Mouse (Mus musculus) hindbrain, embryonic 15.5 days (tissue): ENCODE measurements at regions not wholly inside any gene's neighbourhood (a gene's known extent, or its start where the extent isn't known, plus 50 kb on each side); places are given as distances from the start of the nearest gene placed in this dataset.

Source experiments
- ATAC-seq: fragments of 200-750 bp; cut with Nextera tagmentation; 2 replicates; pipeline ENCODE4 v1.8.0; 2017; ENCODE audit warnings: low read depth, moderate number of reproducible peaks, moderate TSS enrichment; ENCODE audit not compliant: low FRiP score
- H3K27ac ChIP-seq: fragments of 300-500 bp; sonication (generic); replicated peaks from 2 replicates; pipeline ENCODE4 v1.5.1; 2015; ENCODE audit warnings: mild to moderate bottlenecking, inconsistent platforms
- H3K27me3 ChIP-seq: fragments of 300-500 bp; sonication (generic); 2 replicates; pipeline ENCODE4 v1.6.1; 2015; ENCODE audit warnings: control low read depth, inconsistent platforms
- H3K36me3 ChIP-seq: fragments of 300-500 bp; sonication (generic); 2 replicates; pipeline ENCODE4 v1.6.1; 2015; ENCODE audit warnings: control low read depth, inconsistent platforms
- H3K4me1 ChIP-seq: fragments of 300-500 bp; sonication (generic); replicated peaks from 2 replicates; pipeline ENCODE4 v1.6.1; 2015; ENCODE audit warnings: control low read depth, inconsistent platforms
- H3K4me2 ChIP-seq: fragments of 300-500 bp; sonication (generic); 2 replicates; pipeline ENCODE4 v1.6.1; 2015; ENCODE audit warnings: moderate library complexity, mild to moderate bottlenecking, inconsistent platforms
- H3K4me3 ChIP-seq: fragments of 300-500 bp; sonication (generic); 2 replicates; pipeline ENCODE4 v1.5.1; 2015; ENCODE audit warnings: mild to moderate bottlenecking, inconsistent platforms
- H3K9ac ChIP-seq: fragments of 300-500 bp; sonication (generic); 2 replicates; pipeline ENCODE4 v1.6.1; 2015; ENCODE audit warnings: inconsistent platforms
- H3K9me3 ChIP-seq: fragments of 300-500 bp; sonication (generic); 2 replicates; pipeline ENCODE4 v1.6.1; 2016; ENCODE audit warnings: control low read depth, inconsistent platforms
- WGBS: fragments of 180-500 bp; shearing (Covaris S2); methylation state at CpG from one replicate; pipeline ENCODE4 v1.1.7; 2015; 5-methylcytosine and 5-hydroxymethylcytosine counted together

- 64% methylated on average over 2 of the region's 2 CpGs for WGBS
- Histone ChIP-seq H3K9me3 (no peaks in the 10 kb centered on the region), H3K4me2 (no peak overlapping the region)
Measured at GRCm38 (mm10) chr13:71649031-71649430, 314.5 kb downstream of the Irx1 start.

GRCm38 (mm10) chr13:71631447-71631846 lies 332.1 kb downstream of the Irx1 start:
- H3K4me3 ChIP-seq, result no peak overlapping the region
- WGBS, result 67% methylated on average over 2 of the region's 2 CpGs
- H3K36me3 ChIP-seq, result no peaks in the 10 kb centered on the region
- H3K4me2 ChIP-seq, result no peak overlapping the region
- peaks cover 8% of the 10 kb centered on the region; the same call in 1 of the 2 replicates for H3K27me3 ChIP-seq
- no peak overlapping the region for H3K27ac ChIP-seq
- no peak overlapping the region for H3K9ac ChIP-seq
- no peak for ATAC-seq
- H3K4me1 ChIP-seq, result no peaks in the 10 kb centered on the region
- H3K9me3 ChIP-seq, result no peaks in the 10 kb centered on the region

More at GRCm38 (mm10) chr13:71649031-71649430, 314.5 kb downstream of the Irx1 start:
- H3K4me3 ChIP-seq, result no peak overlapping the region
- no peak for ATAC-seq
- peaks cover 8% of the 10 kb centered on the region for H3K4me1 ChIP-seq
- H3K27me3 ChIP-seq, result no peaks in the 10 kb centered on the region
- no peak overlapping the region for H3K9ac ChIP-seq
- no peak overlapping the region for H3K27ac ChIP-seq
- no peaks in the 10 kb centered on the region for H3K36me3 ChIP-seq

DNA sequence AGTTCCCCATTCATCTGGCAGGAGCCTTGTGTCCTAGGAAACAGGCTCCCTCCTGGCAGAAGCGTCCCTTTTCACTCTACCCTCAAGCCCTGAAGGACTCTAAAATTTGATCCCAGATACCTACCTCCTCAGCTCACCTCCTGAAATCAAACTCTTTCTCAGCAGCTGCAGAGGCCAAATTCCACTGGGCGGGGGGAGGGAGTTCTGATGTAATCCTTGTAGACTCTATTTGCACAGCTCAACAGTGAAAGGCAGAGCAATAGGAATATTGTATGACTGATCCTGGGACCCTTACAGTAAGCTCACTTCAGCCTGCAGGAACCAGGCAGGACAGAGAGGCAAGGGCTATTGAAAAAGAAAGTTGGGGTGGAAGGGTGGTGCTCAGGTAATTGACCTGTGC lies 346.3 kb downstream of the Irx1 start:
- Histone ChIP-seq H3K4me3 (no peak overlapping the region), H3K9ac (no peak overlapping the region), H3K9me3 (no peaks in the 10 kb centered on the region), H3K4me1 (no peaks in the 10 kb centered on the region), H3K4me2 (no peak overlapping the region), H3K36me3 (no peaks in the 10 kb centered on the region), H3K27me3 (0 out of 2 replicates have a peak, but pooled peaks cover 2% of the 10 kb centered on the region), H3K27ac (no peak overlapping the region)
- ATAC-seq, result no peak
- 38% methylated on average over 2 of the region's 2 CpGs for WGBS

DNA sequence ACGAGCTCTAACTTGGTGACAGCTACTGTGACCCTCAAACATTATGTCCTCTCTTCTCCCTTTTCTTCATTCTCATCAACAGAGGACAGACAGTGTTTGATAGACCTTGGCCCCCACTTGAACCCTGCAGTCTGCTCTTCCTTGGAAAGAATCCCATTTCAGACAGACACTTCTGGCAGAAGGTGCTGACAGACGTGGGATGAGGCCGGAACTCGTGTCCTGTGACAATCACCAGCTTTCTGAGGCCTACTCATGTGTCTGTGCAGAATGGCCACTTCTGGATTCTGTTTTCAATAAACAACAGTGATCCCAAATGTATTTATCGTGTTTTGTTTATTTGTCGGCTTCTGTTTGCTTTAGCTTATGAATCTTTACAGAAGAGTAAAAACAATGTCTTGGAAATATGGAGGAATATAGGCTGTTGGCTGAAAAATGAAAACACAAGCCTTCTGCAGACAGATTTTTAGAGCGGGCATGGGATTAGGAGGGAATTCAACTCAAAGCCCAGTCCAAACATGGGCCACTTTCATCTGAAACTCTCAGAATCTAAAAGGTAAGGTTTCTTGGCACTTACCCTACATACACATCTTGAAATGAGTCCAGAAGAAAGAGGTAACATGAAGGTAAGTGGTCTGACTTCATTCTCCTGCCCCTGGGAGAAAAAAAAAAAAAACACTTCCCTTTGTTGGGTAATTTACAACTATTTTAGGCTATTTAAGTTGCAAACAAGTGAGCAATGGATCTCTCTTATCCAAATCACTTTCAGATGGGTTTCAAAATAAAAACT lies 350.9 kb downstream of the Irx1 start:
- no peaks in the 10 kb centered on the region for H3K36me3 ChIP-seq
- H3K9ac ChIP-seq, result no peak overlapping the region
- 82% methylated on average over 7 of the region's 7 CpGs for WGBS
- 0 out of 2 replicates have a peak, but pooled peaks cover 2% of the 10 kb centered on the region for H3K27me3 ChIP-seq
- H3K9me3 ChIP-seq, result no peaks in the 10 kb centered on the region
- no peaks in the 10 kb centered on the region for H3K4me1 ChIP-seq
- no peak overlapping the region for H3K27ac ChIP-seq
- ATAC-seq, result no peak
- H3K4me3 ChIP-seq, result no peak overlapping the region
- no peak overlapping the region for H3K4me2 ChIP-seq

DNA sequence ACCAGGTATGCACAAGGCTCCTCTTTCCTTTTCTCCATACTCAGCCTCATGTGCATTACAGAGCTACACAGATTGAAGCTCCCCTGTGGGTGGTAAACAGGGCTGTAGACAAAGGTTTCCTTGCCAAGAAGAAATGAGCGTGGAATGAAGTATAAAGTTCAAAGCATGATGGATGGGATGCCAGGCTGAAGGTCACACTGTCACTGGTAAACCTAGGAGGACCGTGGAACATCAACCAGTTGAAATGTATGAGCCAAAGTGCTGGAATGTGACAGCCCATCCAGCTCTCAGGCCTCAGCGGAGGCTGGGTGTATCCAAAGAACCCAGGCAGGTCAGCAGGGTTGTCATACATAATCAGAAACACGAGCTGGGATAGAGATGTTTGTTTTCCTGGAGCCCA lies 381.0 kb downstream of the Irx1 start:
- 20% methylated on average over 4 of the region's 4 CpGs for WGBS
- Histone ChIP-seq H3K4me2 (no peak overlapping the region), H3K9ac (no peak overlapping the region), H3K4me3 (no peak overlapping the region), H3K27me3 (no peaks in the 10 kb centered on the region), H3K9me3 (no peaks in the 10 kb centered on the region), H3K4me1 (no peaks in the 10 kb centered on the region), H3K36me3 (no peaks in the 10 kb centered on the region), H3K27ac (no peak overlapping the region)
- ATAC-seq, result no peak

- no peak overlapping the region for H3K27ac ChIP-seq
- 62% methylated on average over 6 of the region's 6 CpGs for WGBS
- H3K36me3 ChIP-seq, result no peaks in the 10 kb centered on the region
- H3K4me2 ChIP-seq, result no peak overlapping the region
- no peak overlapping the region for H3K4me3 ChIP-seq
- no peak for ATAC-seq
- H3K9me3 ChIP-seq, result no peaks in the 10 kb centered on the region
- no peaks in the 10 kb centered on the region for H3K4me1 ChIP-seq
- H3K9ac ChIP-seq, result no peak overlapping the region
- H3K27me3 ChIP-seq, result no peaks in the 10 kb centered on the region
Measured at GRCm38 (mm10) chr13:71565895-71566294, 397.6 kb downstream of the Irx1 start.

DNA sequence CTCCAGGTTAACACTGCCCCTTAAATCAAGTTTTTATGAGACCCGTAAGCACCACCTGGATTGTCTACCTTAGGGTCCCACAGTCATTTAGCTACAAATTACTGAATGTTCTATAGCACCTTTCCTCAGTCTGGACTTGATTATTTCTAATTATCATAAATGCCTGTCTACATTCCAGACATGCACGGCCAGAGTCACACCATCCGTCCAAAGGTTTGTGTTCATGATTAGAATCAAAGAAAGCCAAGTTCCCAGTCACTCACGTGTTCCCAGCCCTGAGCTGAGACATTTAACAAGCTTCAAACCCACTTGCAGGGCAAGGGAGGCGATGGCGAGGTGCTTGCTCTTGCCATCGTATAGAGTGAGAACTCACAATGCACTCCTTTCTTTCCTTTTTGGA lies 398.1 kb downstream of the Irx1 start:
- Histone ChIP-seq H3K4me2 (no peak overlapping the region), H3K36me3 (no peaks in the 10 kb centered on the region), H3K4me3 (no peak overlapping the region), H3K4me1 (no peaks in the 10 kb centered on the region), H3K27ac (no peak overlapping the region), H3K9me3 (no peaks in the 10 kb centered on the region), H3K9ac (no peak overlapping the region), H3K27me3 (no peaks in the 10 kb centered on the region)
- WGBS, result 76% methylated on average over 7 of the region's 7 CpGs
- ATAC-seq, result no peak

GRCm38 (mm10) chr13:71558477-71559215 lies 404.9 kb downstream of the Irx1 start:
- Histone ChIP-seq H3K4me3 (no peak overlapping the region), H3K4me2 (no peak overlapping the region), H3K27me3 (0 out of 2 replicates have a peak, but pooled peaks cover 4% of the 10 kb centered on the region), H3K4me1 (peaks cover 4% of the 10 kb centered on the region; the same call in 1 of the 2 replicates), H3K9me3 (no peaks in the 10 kb centered on the region), H3K9ac (no peak overlapping the region), H3K36me3 (no peaks in the 10 kb centered on the region), H3K27ac (no peak overlapping the region)
- 27% methylated on average over 14 of the region's 14 CpGs for WGBS
- ATAC-seq, result peak; percentile 66; the same call in 1 of the 2 replicates

DNA sequence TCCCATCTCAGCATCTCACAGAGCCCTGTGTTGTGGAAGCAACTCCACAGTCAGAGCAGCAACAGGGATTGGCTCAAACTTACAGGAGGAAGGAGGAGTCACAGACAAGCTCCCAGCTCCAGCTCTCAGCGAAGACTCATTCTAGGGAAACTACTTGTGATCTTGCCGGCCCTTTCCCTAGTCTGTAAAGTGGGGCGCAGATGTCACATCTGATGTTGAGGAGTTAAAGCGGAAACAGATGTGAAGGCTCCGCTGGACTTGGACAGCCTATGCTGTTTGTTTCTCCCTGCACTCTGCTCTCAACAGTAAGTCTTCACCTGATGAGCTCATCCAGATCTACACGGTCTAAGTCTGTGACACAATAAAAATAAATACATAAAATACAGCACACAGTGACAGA lies 408.1 kb downstream of the Irx1 start:
- ATAC-seq, result no peak
- no peaks in the 10 kb centered on the region for H3K36me3 ChIP-seq
- H3K4me1 ChIP-seq, result peaks cover 4% of the 10 kb centered on the region; the same call in 1 of the 2 replicates
- no peak overlapping the region for H3K9ac ChIP-seq
- H3K4me3 ChIP-seq, result no peak overlapping the region
- no peak overlapping the region for H3K4me2 ChIP-seq
- no peak overlapping the region for H3K27ac ChIP-seq
- H3K9me3 ChIP-seq, result no peaks in the 10 kb centered on the region
- WGBS, result 89% methylated on average over 6 of the region's 6 CpGs
- 0 out of 2 replicates have a peak, but pooled peaks cover 4% of the 10 kb centered on the region for H3K27me3 ChIP-seq

- Histone ChIP-seq H3K4me3 (no peak overlapping the region), H3K4me2 (no peak overlapping the region), H3K27ac (no peak overlapping the region), H3K27me3 (0 out of 2 replicates have a peak, but pooled peaks cover 4% of the 10 kb centered on the region), H3K9me3 (no peaks in the 10 kb centered on the region), H3K36me3 (no peaks in the 10 kb centered on the region), H3K9ac (no peak overlapping the region), H3K4me1 (no peaks in the 10 kb centered on the region)
- 32% methylated on average over 1 of the region's 1 CpGs for WGBS
- no peak for ATAC-seq
Measured at GRCm38 (mm10) chr13:71550109-71550508, 413.4 kb downstream of the Irx1 start.

DNA sequence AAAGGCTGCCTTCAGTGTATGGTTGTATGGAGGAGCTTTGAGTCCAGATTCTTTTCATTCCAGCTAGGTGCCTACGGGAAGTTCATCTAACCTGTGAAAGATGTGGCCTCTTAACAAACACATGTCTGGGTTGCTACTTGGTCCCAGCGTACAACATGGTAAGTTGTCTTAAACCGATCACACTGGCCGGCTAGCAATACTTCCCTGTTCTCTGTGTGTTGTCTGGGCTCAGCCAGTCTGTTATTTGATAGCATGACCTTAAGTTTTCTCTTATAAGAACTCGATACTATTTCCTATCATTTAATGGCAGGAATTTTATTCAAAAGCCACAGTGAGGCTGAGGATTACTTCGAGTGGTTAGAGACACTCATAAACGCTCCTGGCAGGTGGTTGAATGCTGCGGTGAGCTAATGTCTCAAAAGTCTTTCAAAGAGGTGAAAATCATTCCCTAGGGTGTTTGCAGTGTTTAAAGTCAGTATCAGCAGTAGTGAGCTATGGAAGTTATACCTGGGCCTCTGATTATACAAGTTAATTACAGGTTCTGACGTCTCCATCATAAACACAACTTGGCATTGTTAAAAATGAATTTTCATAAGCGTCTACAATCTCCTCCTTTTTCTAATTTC lies 414.2 kb downstream of the Irx1 start:
- 84% methylated on average over 10 of the region's 10 CpGs for WGBS
- H3K9ac ChIP-seq, result no peak overlapping the region
- H3K27me3 ChIP-seq, result no peaks in the 10 kb centered on the region
- no peak overlapping the region for H3K27ac ChIP-seq
- no peak for ATAC-seq
- no peaks in the 10 kb centered on the region for H3K36me3 ChIP-seq
- H3K9me3 ChIP-seq, result no peaks in the 10 kb centered on the region
- H3K4me3 ChIP-seq, result no peak overlapping the region
- H3K4me2 ChIP-seq, result no peak overlapping the region
- no peaks in the 10 kb centered on the region for H3K4me1 ChIP-seq

GRCm38 (mm10) chr13:71538226-71538625 lies 425.3 kb downstream of the Irx1 start:
- Histone ChIP-seq H3K36me3 (no peaks in the 10 kb centered on the region), H3K4me3 (no peak overlapping the region), H3K9me3 (no peaks in the 10 kb centered on the region), H3K27ac (no peak overlapping the region), H3K9ac (no peak overlapping the region), H3K4me2 (no peak overlapping the region), H3K27me3 (no peaks in the 10 kb centered on the region), H3K4me1 (no peaks in the 10 kb centered on the region)
- 49% methylated on average over 4 of the region's 4 CpGs for WGBS
- no peak for ATAC-seq
